Mouse (Mus musculus): ENCODE results near the gene G6pc.
"Not testable (repeated sequence)": the region's sequence is repeated elsewhere in the genome, so short reads cannot be mapped to it uniquely, and the experiment has no call there.

The G6pc gene

GRCm38 (mm10) chr11:101367326-101367935, at the start of gene G6pc:
G6pc (plus strand) TSS chr11:101367561.
- no peak for DNase-seq (ENCODE audit: low read depth, low spot score)

GRCm38 (mm10) chr11:101323609-101324008, 43.8 kb upstream of the G6pc start:
- peak; percentile 82 for DNase-seq (ENCODE audit: low read depth, low spot score)

- DNase-seq (ENCODE audit: low read depth, low spot score): no peak
Measured at GRCm38 (mm10) chr11:101324763-101325162, 42.6 kb upstream of the G6pc start, which contains the start of gene Aoc2. Aoc2 (plus strand) TSS chr11:101325063.

GRCm38 (mm10) chr11:101325201-101325600, 42.2 kb upstream of the G6pc start:
- not testable (repeated sequence) for DNase-seq (ENCODE audit: low read depth, low spot score)

GRCm38 (mm10) chr11:101326147-101326546, 41.2 kb upstream of the G6pc start:
- DNase-seq (ENCODE audit: low read depth, low spot score): no peak

GRCm38 (mm10) chr11:101327311-101327710, 40.0 kb upstream of the G6pc start:
- DNase-seq (ENCODE audit: low read depth, low spot score): no peak

- DNase-seq (ENCODE audit: low read depth, low spot score): peak; percentile 14
Measured at GRCm38 (mm10) chr11:101328941-101329635, 38.3 kb upstream of the G6pc start.

- DNase-seq (ENCODE audit: low read depth, low spot score): no peak
Measured at GRCm38 (mm10) chr11:101330371-101330924, 36.9 kb upstream of the G6pc start, which contains the start of gene Aoc3. Aoc3 (plus strand) TSS chr11:101330605.

- not testable (repeated sequence) for DNase-seq (ENCODE audit: low read depth, low spot score)
Measured at GRCm38 (mm10) chr11:101330961-101331360, 36.4 kb upstream of the G6pc start.

- no peak for DNase-seq (ENCODE audit: low read depth, low spot score)
Measured at GRCm38 (mm10) chr11:101332537-101332936, 34.8 kb upstream of the G6pc start.

GRCm38 (mm10) chr11:101334023-101334422, 33.3 kb upstream of the G6pc start:
- DNase-seq (ENCODE audit: low read depth, low spot score): no peak

- no peak for DNase-seq (ENCODE audit: low read depth, low spot score)
Measured at GRCm38 (mm10) chr11:101334516-101334915, 32.8 kb upstream of the G6pc start.

- no peak for DNase-seq (ENCODE audit: low read depth, low spot score)
Measured at GRCm38 (mm10) chr11:101335685-101336084, 31.7 kb upstream of the G6pc start.

GRCm38 (mm10) chr11:101338123-101338760, 29.1 kb upstream of the G6pc start:
- DNase-seq (ENCODE audit: low read depth, low spot score): peak; percentile 70

- DNase-seq (ENCODE audit: low read depth, low spot score): no peak
Measured at GRCm38 (mm10) chr11:101347083-101347775, 20.1 kb upstream of the G6pc start.

- no peak for DNase-seq (ENCODE audit: low read depth, low spot score)
Measured at GRCm38 (mm10) chr11:101348774-101349173, 18.6 kb upstream of the G6pc start.

GRCm38 (mm10) chr11:101349216-101349615, 18.1 kb upstream of the G6pc start:
- DNase-seq (ENCODE audit: low read depth, low spot score): no peak

GRCm38 (mm10) chr11:101351100-101351720, 16.2 kb upstream of the G6pc start:
- DNase-seq (ENCODE audit: low read depth, low spot score): no peak

GRCm38 (mm10) chr11:101351721-101352111, 15.6 kb upstream of the G6pc start:
- no peak for DNase-seq (ENCODE audit: low read depth, low spot score)

GRCm38 (mm10) chr11:101353436-101353835, 13.9 kb upstream of the G6pc start:
- no peak for DNase-seq (ENCODE audit: low read depth, low spot score)

- no peak for DNase-seq (ENCODE audit: low read depth, low spot score)
Measured at GRCm38 (mm10) chr11:101354438-101355010, 12.8 kb upstream of the G6pc start.
